ENCODE assay signal across 10 mouse cellular contexts in the genomic region with DNA sequence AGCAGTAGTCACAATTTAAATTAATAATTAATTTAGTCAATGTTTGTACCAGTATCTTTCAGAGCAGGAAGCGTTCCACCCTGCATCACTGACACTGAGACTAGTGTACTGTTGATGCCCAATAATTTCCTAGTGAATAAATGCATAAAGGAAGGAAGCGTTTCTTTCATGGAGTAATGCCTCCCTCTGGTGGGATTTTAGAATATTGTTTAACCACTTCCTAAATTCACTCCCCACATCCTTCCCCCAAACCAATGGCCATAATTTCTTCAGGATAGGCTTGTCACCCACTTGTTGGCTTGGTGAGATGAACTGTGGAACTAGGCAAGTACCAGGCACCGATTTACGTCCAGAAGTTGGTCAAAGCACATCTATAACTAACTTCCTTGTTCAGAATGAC. TPM values are rescaled to one million over a fixed set of nuclear protein-coding genes. Genes with fewer than 3 reads are reported as not detected.
A peak's percentile ranks its signal among the peaks of the same experiment; 100 is the strongest.
DNase-seq lines count a peak whose midpoint lies in the region; ATAC-seq and TF ChIP-seq lines count a peak whose summit lies in the region.
"Had no signal": no experiment of that assay in that cellular context is flagged by ENCODE, and none has a peak within 500 bp of the region (broad histone marks: within the 10 kb centered on the region; RNA-seq: fewer than 3 reads in every experiment).

No protein-coding gene starts in this region.

- H3K4me1 ChIP-seq in cortical plate, adult 2 months (ENCODE audit: control insufficient read depth, insufficient read depth, low read length), result 0 out of 2 replicates have a peak, but pooled peaks cover 2% of the 10 kb centered on the region

- intact Hi-C loops in heart, postnatal 10 days (cut with DNase I), result loop anchor here (2.0 to 10.0 kb wide), 6 partner anchors 20 to 936 kb away; partner anchors contain the start of genes Ccdc58, Eaf2, Fam162a and Fbxo40

- no peak for TF ChIP-seq POLR2A in cortical plate, adult 2 months (IDR thresholded peaks at IDR 0.05; ENCODE audit: extremely low read depth, insufficient read depth, low read length)

- H3K27ac ChIP-seq in cortical plate, adult 2 months (ENCODE audit: insufficient read depth, low read length), result no peak overlapping the region
- H3K27ac ChIP-seq: embryonic facial prominence, embryonic 12.5 days; stomach, embryonic 15.5 days had no signal

- TF ChIP-seq CTCF in cortical plate, adult 2 months (IDR thresholded peaks at IDR 0.05; ENCODE audit: extremely low read depth, insufficient read depth, low read length), result 0 out of 2 replicates have a peak, but pooled peaks have one; percentile 23

- ATAC-seq in megakaryocyte-erythroid progenitor cell, adult 5-6 weeks (replicated peaks; ENCODE audit: low FRiP score, low TSS enrichment, poor library complexity, severe bottlenecking), result peak; percentile 50

- peak; percentile 31 for DNase-seq in kidney, adult 18-20 months
- no peak for DNase-seq in kidney, postnatal 25 days
- DNase-seq in Muller cell, postnatal 12 days (ENCODE audit: inconsistent ontology term), result peak; percentile 78
- peak; percentile 64 to 78 for DNase-seq in heart, postnatal 10 days
- DNase-seq in layer of hippocampus, adult 9-10 months (ENCODE audit: low spot score), result peak; percentile 55
- DNase-seq in thymus, postnatal 0 days (ENCODE audit: low spot score), result peak; percentile 68

- no peak overlapping the region for H3K4me3 ChIP-seq in cortical plate, adult 2 months (ENCODE audit: insufficient read depth, low read length)

RNA-seq across cellular contexts. Expression of gene Polq, which starts 1.2 kb away (rescaled TPM):
- 1.4 TPM in 2 replicates for polyA plus RNA-seq in cortical plate, adult 2 months (2012; rRNA removed)
- 1 to 10 TPM; 1.8 to 2.2 TPM for total RNA-seq in heart, postnatal 10 days (2021)
- total RNA-seq in megakaryocyte-erythroid progenitor cell, adult 5-6 weeks (2014; fragmentation: Nextera tagmentation), result 46.2 and 56.2 TPM in 2 replicates
- 22.7 and 36.1 TPM in 2 replicates for total RNA-seq in megakaryocyte-erythroid progenitor cell, adult 5-6 weeks (2017)
- polyA plus RNA-seq in thymus, postnatal 0 days (2015; fragmentation: Nextera tagmentation; extraction: Ambion mirVana), result 4.7 and 6.8 TPM in 2 replicates

RNA-seq across cellular contexts. Expression of gene Fbxo40, which starts 20.1 kb away (rescaled TPM):
- polyA plus RNA-seq in cortical plate, adult 2 months (2012; rRNA removed), result 0.10 and 0.15 TPM in 2 replicates
- total RNA-seq in heart, postnatal 10 days (2021), result 100 to 1,000 TPM; 129 to 131 TPM
- total RNA-seq in megakaryocyte-erythroid progenitor cell, adult 5-6 weeks (2014; fragmentation: Nextera tagmentation), result 0.66 TPM in 1 of 2 replicates, not detected in the other
- total RNA-seq in megakaryocyte-erythroid progenitor cell, adult 5-6 weeks (2017), result 1.1 and 1.6 TPM in 2 replicates
- 0.27 and 0.36 TPM in 2 replicates for polyA plus RNA-seq in thymus, postnatal 0 days (2015; fragmentation: Nextera tagmentation; extraction: Ambion mirVana)

Comparison
In these comparisons a context has a peak if more than half of its experiments do, and no peak if none do; other contexts are left out.
1. DNase-seq: peak in kidney, adult 18-20 months (single experiment), Muller cell, postnatal 12 days (single experiment), heart, postnatal 10 days (2 of 2), layer of hippocampus, adult 9-10 months (single experiment) and thymus, postnatal 0 days (single experiment); none in kidney, postnatal 25 days (0 of 2).
2. RNA of gene Polq, which starts 1.2 kb away (total RNA-seq): 22.7 to 56.2 TPM in megakaryocyte-erythroid progenitor cell, adult 5-6 weeks; 1.8 to 2.2 TPM in heart, postnatal 10 days; every median in the first group is over 4 times any median in the second.
3. RNA of gene Fbxo40, which starts 20.1 kb away (total RNA-seq): 129 to 131 TPM in heart, postnatal 10 days; 0.66 to 1.6 TPM in megakaryocyte-erythroid progenitor cell, adult 5-6 weeks; every median in the first group is over 10 times any median in the second.